8 mouse cellular contexts compared by ENCODE assay signal in genomic region chr5:149335563-149336238, GRCm38 (mm10).
DNase-seq lines count a peak whose midpoint lies in the region; ATAC-seq lines count a peak whose summit lies in the region.

No protein-coding gene starts in this region.

- H3K4me1 ChIP-seq in hindbrain, embryonic 12.5 days = peaks cover 19% of the 10 kb centered on the region

- 46% methylated on average over 21 of the region's 21 CpGs for WGBS in hindbrain, embryonic 12.5 days

- H3K4me3 ChIP-seq in hindbrain, embryonic 12.5 days = no peak overlapping the region

- no peak overlapping the region for H3K4me2 ChIP-seq in hindbrain, embryonic 12.5 days (replicated peaks)

- no peak overlapping the region for H3K9ac ChIP-seq in hindbrain, embryonic 12.5 days

- no peaks in the 10 kb centered on the region for H3K36me3 ChIP-seq in hindbrain, embryonic 12.5 days

- peak; percentile 92 for DNase-seq in MN1 (ENCODE audit: low spot score)
- peak; percentile 87 for DNase-seq in cerebellum, adult 9-10 months
- DNase-seq in layer of hippocampus, postnatal 10 days (ENCODE audit: low spot score in 2 of 2) = peak; percentile 79 to 87
- peak; percentile 88 for DNase-seq in lung, postnatal 10 days
- peak; percentile 80 for DNase-seq in ovary, postnatal 36 days (ENCODE audit: low spot score)
- DNase-seq in thymus, postnatal 10 days (ENCODE audit: low spot score in 2 of 2) = peak; percentile 68 to 86

- H3K27me3 ChIP-seq in hindbrain, embryonic 12.5 days = no peaks in the 10 kb centered on the region

- ATAC-seq in frontal cortex, adult (ENCODE audit: low TSS enrichment) = 0 out of 2 replicates have a peak, but pooled peaks have one; percentile 24
- peak; percentile 85 for ATAC-seq in hindbrain, embryonic 12.5 days (ENCODE audit: low FRiP score)

- H3K27ac ChIP-seq in hindbrain, embryonic 12.5 days = no peak overlapping the region

- H3K9me3 ChIP-seq in hindbrain, embryonic 12.5 days (replicated peaks) = no peaks in the 10 kb centered on the region
